Mouse (Mus musculus) CH12.LX (cell line): ENCODE data around the gene Hes1.

ENCODE experiments used
- CTCF ChIP-seq, 2 experiments: IDR thresholded peaks in 1 of 2; conservative IDR thresholded peaks in 1 of 2; 2 replicates each; pipeline ENCODE4 v1.5.1; 2011 to 2012; ENCODE audit warnings: low read depth in 2 of 2, low read length in 2 of 2, improper control_type of control experiment in 1 of 2, inconsistent platforms in 1 of 2, mild to moderate bottlenecking in 1 of 2, moderate library complexity in 1 of 2
- NELFE ChIP-seq: IDR thresholded peaks from 2 replicates; pipeline ENCODE4 v1.6.1; 2011; ENCODE audit warnings: low read depth, low read length, improper control_type of control experiment
- RAD21 ChIP-seq: IDR thresholded peaks from 2 replicates; pipeline ENCODE4 v1.6.1; 2011; ENCODE audit warnings: low read depth, mild to moderate bottlenecking, low read length, improper control_type of control experiment, moderate library complexity
- TCF12 ChIP-seq: IDR thresholded peaks from 2 replicates; pipeline ENCODE4 v1.6.1; 2014; ENCODE audit warnings: low read depth, mild to moderate bottlenecking, inconsistent platforms, low read length, improper control_type of control experiment

DNA sequence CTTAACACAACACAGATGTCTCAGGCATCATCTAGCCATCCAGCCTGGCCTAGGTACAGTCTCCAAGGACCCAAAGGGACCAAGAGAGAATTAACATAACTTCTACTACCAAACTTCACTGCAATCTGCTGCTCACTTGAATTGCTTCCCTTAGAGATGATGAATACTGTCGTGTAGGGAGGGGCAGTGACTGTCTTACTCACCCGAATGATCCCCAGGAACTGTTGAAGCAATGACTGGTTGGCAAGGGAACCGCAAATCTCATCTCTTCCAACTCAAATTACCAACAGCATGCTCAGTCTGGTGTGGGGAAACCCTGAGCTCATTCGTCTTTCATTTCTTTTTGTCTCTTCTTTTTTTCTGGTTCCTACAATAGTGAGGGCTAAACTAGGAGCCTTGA, 21.3 kb upstream of the Hes1 start:
- TF ChIP-seq CTCF (conservative IDR thresholded peaks at IDR 0.05 in 1 of 2, IDR thresholded peaks at IDR 0.05 in 1 of 2; ENCODE audit: low read depth in 2 of 2, low read length in 2 of 2), result no peak
- no peak for TF ChIP-seq NELFE
- no peak for TF ChIP-seq TCF12
- no peak for TF ChIP-seq RAD21
